Mouse (Mus musculus) lung, adult 2 months (tissue): ENCODE measurements around the gene Bod1. TPM values are rescaled to one million over a fixed set of nuclear protein-coding genes. Genes with fewer than 3 reads are reported as not detected.

Experiments used
- DNase-seq: peaks from one replicate; pipeline ENCODE4 v3.0.0; 2022
- H3K4me1 ChIP-seq: fragments of 200-500 bp; 2 replicates; pipeline ENCODE4 v1.6.1; 2011; ENCODE audit warnings: low read length; ENCODE audit not compliant: control insufficient read depth, insufficient read depth
- H3K4me3 ChIP-seq: fragments of 200-500 bp; replicated peaks from 2 replicates; pipeline ENCODE3; 2011; ENCODE audit warnings: low read depth, mild to moderate bottlenecking, control low read depth, low read length; ENCODE audit errors: extremely low read depth
- CTCF ChIP-seq: fragments of 200-500 bp; IDR thresholded peaks from 2 replicates; pipeline ENCODE4 v1.5.1; 2011; ENCODE audit warnings: mild to moderate bottlenecking, low read length, control low read depth; ENCODE audit not compliant: insufficient read depth
- POLR2A ChIP-seq: fragments of 200-500 bp; IDR thresholded peaks from 2 replicates; pipeline ENCODE4 v1.6.1; 2011; ENCODE audit warnings: low read depth, mild to moderate bottlenecking, control low read depth, low read length, borderline replicate concordance; ENCODE audit errors: extremely low read depth
- WGBS: fragments of 180-500 bp; shearing (Covaris S2); methylation state at CpG from one replicate; pipeline ENCODE4 v1.1.7; 2018; 5-methylcytosine and 5-hydroxymethylcytosine counted together
- polyA plus RNA-seq: library from polyadenylated mRNA; depleted of rRNA; stranded (reverse); fragments of >200 nt; gene quantifications from 2 replicates; pipeline ENCODE4 v1.2.3, GENCODE M21; 2012; rRNA removed

The Bod1 gene
- polyA plus RNA-seq, 1 experiment = 57.4 TPM

DNA sequence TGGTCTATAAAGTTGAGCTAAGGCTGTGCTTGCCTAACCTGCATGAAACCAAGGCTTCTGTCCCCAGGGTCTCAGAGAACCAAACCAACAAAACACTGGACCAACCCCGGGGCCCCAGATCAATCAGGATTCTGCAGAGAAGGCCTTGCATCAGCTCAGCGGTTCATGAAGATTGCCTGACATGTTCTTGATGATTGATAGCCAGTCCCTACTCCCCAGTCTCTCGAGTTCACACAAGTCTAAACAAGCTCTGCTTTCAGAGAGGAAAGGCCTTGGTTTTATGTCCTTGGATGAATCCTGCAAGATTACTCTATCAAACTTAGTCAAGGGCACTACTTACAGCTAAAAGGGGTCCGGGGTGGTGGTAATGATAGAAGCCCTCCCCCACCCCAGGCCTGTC, 55.0 kb downstream of the Bod1 start:
- no peak for DNase-seq
- WGBS = 49% methylated on average over 4 of the region's 4 CpGs
- Histone ChIP-seq H3K4me3 (no peak overlapping the region), H3K4me1 (no peaks in the 10 kb centered on the region)
- TF ChIP-seq POLR2A = no peak
- no peak for TF ChIP-seq CTCF

Other genes with a start within 250 kb of the Bod1 start
- 13.4 and 17.4 TPM in 2 replicates for gene Cpeb4, start 200.3 kb upstream of the Bod1 start, polyA plus RNA-seq